Mouse (Mus musculus): ENCODE measurements around the gene Ehd1. TPM values are rescaled to one million over a fixed set of nuclear protein-coding genes. Genes with fewer than 3 reads are reported as not detected.

Gene Ehd1
- polyA plus RNA-seq, 1 experiment from 2014 or later = 85.4 TPM

DNA sequence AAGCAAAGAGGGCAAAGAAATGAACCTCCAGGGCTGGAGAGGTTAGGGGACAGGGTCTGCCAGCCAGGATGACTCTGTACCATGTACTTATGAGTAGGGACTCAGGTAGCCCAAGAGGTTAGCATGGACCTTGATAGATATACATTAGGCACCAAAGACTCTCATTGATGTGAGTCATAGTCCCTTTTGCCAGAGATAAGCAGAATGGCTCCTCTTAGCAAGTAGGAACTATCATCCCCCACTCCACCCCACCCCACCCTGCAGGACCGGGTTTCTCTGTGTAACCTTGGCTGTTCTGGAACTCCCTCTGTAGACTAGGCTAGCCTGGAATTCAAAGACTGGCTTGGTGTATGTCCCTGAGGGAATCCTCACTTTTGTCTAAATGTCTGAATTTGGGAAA lies 36.4 kb upstream of the Ehd1 start:
- H3K9me3 ChIP-seq (replicated peaks) = no peaks in the 10 kb centered on the region
- WGBS (ENCODE audit: insufficient replicate concordance) = 11% methylated on average over 1 of the region's 1 CpGs
- peak overlapping the region; percentile 92; the same call in 1 of the 2 replicates for H3K4me3 ChIP-seq
- H3K27me3 ChIP-seq (replicated peaks) = no peaks in the 10 kb centered on the region
- H3K9ac ChIP-seq = peak overlapping the region; percentile 51; the same call in 1 of the 2 replicates
- H3K4me2 ChIP-seq = peak overlapping the region; percentile 96
- peaks cover 69% of the 10 kb centered on the region for H3K4me1 ChIP-seq
- peak; percentile 49 for ATAC-seq
- H3K27ac ChIP-seq = peak overlapping the region; percentile 93
- H3K36me3 ChIP-seq = peaks cover 14% of the 10 kb centered on the region

DNA sequence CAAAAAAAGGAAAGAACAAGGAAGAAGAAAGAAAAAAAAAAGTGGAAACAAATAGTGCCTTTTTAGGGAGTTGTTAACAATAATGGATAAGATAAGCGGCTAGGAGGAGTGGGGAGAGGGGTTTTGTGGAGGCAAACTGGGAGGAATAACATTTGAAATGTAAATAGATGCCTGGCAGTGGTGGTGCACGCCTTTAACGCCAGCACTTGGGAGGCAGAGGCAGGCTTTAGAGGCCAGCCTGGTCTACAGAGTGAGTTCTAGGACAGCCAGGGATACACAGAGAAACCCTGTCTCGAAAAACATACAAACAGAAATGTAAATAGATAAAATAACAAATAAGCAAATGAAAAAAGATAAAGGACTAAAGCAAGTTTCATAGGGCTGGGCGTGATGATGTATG lies 35.8 kb upstream of the Ehd1 start:
- H3K9ac ChIP-seq = peak overlapping the region; percentile 51
- WGBS (ENCODE audit: insufficient replicate concordance) = 25% methylated on average over 5 of the region's 5 CpGs

DNA sequence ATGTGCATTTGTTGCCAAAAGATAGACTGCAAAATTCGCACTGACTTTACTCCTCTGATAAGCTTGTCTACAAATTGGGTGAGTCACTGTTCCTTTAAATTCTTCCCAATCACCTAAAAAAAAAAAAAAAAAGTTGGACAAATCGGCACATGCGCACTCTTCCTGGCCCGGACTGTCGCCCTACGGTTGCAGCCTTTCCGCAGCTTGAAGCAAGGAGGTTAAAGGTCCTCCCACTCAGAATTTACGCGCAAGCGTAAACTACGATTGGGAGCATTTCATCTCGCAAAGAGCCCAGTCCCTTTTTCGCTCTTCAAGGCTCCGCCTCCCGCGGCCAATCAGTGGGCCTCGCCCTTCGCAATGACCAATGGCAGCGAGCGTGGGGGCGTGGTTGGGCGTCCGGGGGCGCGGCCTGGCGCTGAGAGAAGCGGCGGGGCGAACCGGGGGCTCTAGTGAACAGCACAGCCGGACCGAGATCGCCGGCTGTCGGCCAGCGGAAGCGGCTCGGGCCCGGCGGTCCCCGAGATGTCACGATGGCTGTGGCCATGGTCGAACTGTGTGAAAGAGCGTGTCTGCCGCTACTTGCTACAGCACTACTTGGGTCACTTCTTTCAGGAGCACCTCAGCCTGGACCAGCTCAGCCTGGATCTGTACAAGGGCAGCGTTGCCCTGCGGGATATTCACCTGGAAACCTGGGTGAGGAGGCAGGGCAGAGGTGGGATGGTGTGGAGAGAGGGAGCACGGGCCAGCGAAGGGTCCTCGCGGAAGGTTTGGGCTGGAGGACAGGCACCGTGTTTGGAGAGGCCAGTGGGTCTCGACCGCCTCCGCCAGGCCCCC lies 35.0 kb upstream of the Ehd1 start, which contains the start of gene Atg2a:
TSS of gene Atg2a (plus strand) at position 395 of the 834 bp plus-strand sequence.
- Histone ChIP-seq H3K4me1 (peaks cover 61% of the 10 kb centered on the region), H3K36me3 (peaks cover 28% of the 10 kb centered on the region), H3K27ac (peak within 1 kb of the TSS; percentile 93), H3K4me3 (peak within 1 kb of the TSS; percentile 92), H3K4me2 (peak within 1 kb of the TSS; percentile 96), H3K9me3 (replicated peaks) (no peaks in the 10 kb centered on the region), H3K27me3 (replicated peaks) (no peaks in the 10 kb centered on the region), H3K9ac (peak within 1 kb of the TSS; percentile 95)
- ATAC-seq = peak; percentile 90
- under 1% methylated on average over 55 of the region's 55 CpGs for WGBS (ENCODE audit: insufficient replicate concordance)

More for the DNA sequence above, 35.8 kb upstream of the Ehd1 start:
- no peaks in the 10 kb centered on the region for H3K27me3 ChIP-seq (replicated peaks)
- H3K4me3 ChIP-seq = peak overlapping the region; percentile 92
- no peaks in the 10 kb centered on the region for H3K9me3 ChIP-seq (replicated peaks)
- ATAC-seq = no peak
- H3K4me1 ChIP-seq = peaks cover 65% of the 10 kb centered on the region
- H3K4me2 ChIP-seq = peak overlapping the region; percentile 96
- peaks cover 20% of the 10 kb centered on the region for H3K36me3 ChIP-seq
- H3K27ac ChIP-seq = peak overlapping the region; percentile 93

DNA sequence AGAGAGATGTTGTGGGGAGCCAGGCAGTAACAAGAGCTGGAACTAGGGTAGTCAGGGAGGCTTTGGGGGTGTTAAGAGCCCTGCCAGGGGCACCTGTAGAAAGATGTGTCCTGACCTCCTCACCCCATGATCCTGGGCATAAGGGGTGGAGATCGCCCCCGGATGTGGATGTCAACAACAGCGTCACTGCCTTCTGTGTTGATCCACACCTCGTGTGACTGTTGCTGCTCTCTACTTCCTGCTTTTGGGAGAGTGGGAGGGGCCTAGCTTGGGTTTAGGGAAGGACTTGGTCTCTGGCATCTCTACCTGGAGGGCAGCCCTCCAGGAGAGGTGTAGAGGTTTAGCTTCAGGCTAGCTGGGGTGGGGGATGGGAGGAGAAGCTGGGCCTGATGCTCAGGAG lies 34.2 kb upstream of the Ehd1 start:
- no peaks in the 10 kb centered on the region for H3K27me3 ChIP-seq (replicated peaks)
- H3K27ac ChIP-seq = peak overlapping the region; percentile 93
- H3K4me1 ChIP-seq = peaks cover 54% of the 10 kb centered on the region
- no peaks in the 10 kb centered on the region for H3K9me3 ChIP-seq (replicated peaks)
- H3K36me3 ChIP-seq = peaks cover 36% of the 10 kb centered on the region
- under 1% methylated on average over 4 of the region's 4 CpGs for WGBS (ENCODE audit: insufficient replicate concordance)
- peak overlapping the region; percentile 95 for H3K9ac ChIP-seq
- ATAC-seq = peak; percentile 23
- peak overlapping the region; percentile 92 for H3K4me3 ChIP-seq
- peak overlapping the region; percentile 96 for H3K4me2 ChIP-seq

DNA sequence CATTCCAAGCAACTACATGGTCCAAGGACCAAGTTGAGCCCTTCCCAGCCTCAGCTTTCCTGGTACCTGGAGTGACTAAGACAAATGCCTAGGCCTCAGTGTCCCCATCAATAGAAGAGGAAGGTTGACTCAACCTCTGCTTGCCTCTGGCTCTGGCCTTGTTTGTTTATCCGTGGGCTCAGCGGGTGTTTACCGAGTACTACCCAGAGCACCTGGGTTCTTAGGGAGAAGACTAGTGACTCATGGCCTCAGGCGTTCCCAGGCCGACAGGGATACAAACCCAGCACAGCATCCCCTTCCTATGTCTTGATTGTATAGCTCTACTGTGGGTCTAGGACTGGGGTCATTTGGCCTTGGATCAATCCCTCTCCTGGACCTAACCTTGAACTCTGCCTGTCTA lies 33.3 kb upstream of the Ehd1 start:
- peak overlapping the region; percentile 95; the same call in 1 of the 2 replicates for H3K9ac ChIP-seq
- no peak overlapping the region for H3K4me3 ChIP-seq
- no peaks in the 10 kb centered on the region for H3K9me3 ChIP-seq (replicated peaks)
- no peak for ATAC-seq
- peaks cover 45% of the 10 kb centered on the region for H3K36me3 ChIP-seq
- H3K27me3 ChIP-seq (replicated peaks) = no peaks in the 10 kb centered on the region
- peak overlapping the region; percentile 93; the same call in 1 of the 2 replicates for H3K27ac ChIP-seq
- 82% methylated on average over 5 of the region's 5 CpGs for WGBS (ENCODE audit: insufficient replicate concordance)
- peak overlapping the region; percentile 96 for H3K4me2 ChIP-seq
- H3K4me1 ChIP-seq = peaks cover 47% of the 10 kb centered on the region

DNA sequence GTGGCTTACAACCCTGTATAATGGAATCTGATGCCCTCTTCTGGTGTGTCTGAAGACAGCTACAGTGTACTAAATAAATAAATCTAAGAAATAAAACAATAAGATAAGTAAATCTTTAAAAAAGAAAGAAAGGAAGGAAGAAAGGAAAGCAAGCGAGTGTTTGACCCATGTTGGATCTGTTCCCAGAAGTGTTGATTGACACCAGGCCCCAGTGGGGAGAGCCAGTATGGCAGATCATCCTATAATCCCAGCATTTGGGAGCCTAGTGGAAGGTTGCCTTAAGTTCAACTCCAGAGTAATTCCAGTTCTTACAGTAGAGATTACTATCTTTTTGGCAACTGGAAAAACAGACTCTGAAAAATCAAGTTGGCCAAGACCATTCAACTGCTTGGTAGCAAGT lies 30.7 kb upstream of the Ehd1 start:
- no peak overlapping the region for H3K27ac ChIP-seq
- no peak overlapping the region for H3K9ac ChIP-seq
- H3K4me2 ChIP-seq = no peak overlapping the region
- no peak overlapping the region for H3K4me3 ChIP-seq
- 74% methylated on average over 1 of the region's 1 CpGs for WGBS (ENCODE audit: insufficient replicate concordance)
- peaks cover 70% of the 10 kb centered on the region for H3K36me3 ChIP-seq
- ATAC-seq = no peak
- H3K4me1 ChIP-seq = peaks cover 23% of the 10 kb centered on the region
- no peaks in the 10 kb centered on the region for H3K27me3 ChIP-seq (replicated peaks)
- no peaks in the 10 kb centered on the region for H3K9me3 ChIP-seq (replicated peaks)

DNA sequence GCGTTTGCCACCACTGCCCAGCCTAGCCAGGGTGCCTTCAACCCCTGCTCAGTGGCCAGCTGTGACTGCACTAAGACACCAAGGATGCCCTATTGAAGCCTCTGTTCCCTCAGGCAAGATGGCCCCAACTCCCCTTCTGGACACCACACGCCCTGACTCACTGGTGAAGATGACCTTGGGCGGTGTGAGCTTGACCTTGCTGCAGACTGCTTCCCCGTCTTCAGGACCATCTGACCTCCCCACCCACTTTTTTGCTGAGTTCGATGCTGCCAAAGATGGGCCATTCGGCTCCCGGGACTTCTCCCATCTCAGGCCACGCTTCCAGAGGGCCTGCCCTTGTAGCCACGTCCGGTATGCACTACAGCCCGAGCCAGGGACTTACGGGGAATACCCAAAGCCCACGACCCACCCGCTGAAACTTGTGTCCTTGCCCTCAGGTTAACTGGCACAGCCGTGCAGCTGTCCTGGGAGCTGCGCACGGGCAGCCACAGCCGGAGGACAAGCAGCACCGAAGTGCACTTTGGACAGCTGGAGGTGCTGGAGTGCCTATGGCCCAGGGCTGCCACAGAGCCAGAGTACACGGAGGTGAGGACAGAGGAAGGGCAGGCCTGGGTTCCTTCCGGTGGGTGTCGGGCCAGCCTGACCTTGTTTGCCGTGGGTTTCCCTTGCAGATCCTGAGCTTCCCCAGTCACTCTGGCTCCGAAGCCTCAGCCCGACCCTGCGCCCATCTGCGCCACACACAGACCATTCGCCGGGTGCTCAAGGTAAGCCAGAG lies 28.8 kb upstream of the Ehd1 start:
- Histone ChIP-seq H3K9ac (no peak overlapping the region), H3K36me3 (peaks cover 89% of the 10 kb centered on the region), H3K9me3 (replicated peaks) (no peaks in the 10 kb centered on the region), H3K27me3 (replicated peaks) (no peaks in the 10 kb centered on the region), H3K4me1 (peaks cover 17% of the 10 kb centered on the region), H3K4me3 (no peak overlapping the region), H3K27ac (no peak overlapping the region), H3K4me2 (no peak overlapping the region)
- ATAC-seq = no peak
- WGBS (ENCODE audit: insufficient replicate concordance) = 87% methylated on average over 29 of the region's 29 CpGs

DNA sequence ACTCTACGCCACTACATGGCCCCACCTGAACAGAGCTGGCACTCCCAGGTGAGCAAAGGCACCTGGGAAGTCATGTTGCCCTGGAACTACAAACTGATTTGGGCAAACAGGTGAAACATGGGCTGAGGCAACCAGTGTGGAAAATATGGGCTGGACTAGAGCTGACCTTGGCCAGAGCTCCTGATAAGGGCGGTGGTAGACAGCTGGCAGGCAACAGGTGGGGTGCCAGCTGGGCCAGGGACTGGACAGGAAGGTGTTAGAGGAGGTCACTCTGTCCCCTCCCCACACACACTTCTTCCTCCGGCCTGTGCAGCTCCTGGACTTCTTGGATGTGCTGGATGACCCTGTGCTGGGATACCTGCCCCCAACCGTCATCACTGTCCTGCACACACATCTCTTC lies 23.5 kb upstream of the Ehd1 start:
- Histone ChIP-seq H3K27me3 (replicated peaks) (no peaks in the 10 kb centered on the region), H3K36me3 (peaks cover 99% of the 10 kb centered on the region)
- 83% methylated on average over 4 of the region's 4 CpGs for WGBS (ENCODE audit: insufficient replicate concordance)

DNA sequence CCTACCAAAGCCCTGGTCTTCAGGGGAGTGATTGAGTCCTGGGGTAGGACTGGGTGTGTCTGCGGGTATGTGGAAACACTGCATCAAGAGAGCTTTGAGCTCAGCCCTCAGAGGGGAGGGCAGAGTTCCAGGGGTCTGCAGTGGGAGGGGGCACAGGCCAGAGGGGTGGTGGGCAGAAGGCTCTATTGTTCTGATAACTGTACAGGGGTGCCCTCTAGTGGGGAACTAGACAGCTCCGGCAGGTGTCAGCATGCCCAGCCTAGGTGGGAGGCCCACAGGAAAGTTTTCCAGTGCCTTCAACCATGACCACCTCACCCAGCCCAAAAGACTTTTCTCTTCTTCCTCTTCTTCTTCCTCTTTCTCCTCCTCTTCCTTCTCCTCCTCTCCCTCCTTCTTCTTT lies 16.1 kb upstream of the Ehd1 start:
- Histone ChIP-seq H3K27ac (no peak overlapping the region), H3K27me3 (replicated peaks) (no peaks in the 10 kb centered on the region), H3K9me3 (replicated peaks) (peaks cover 4% of the 10 kb centered on the region; the same call in 1 of the 2 replicates), H3K4me2 (no peak overlapping the region), H3K4me3 (no peak overlapping the region), H3K4me1 (peaks cover 10% of the 10 kb centered on the region; the same call in 1 of the 2 replicates), H3K9ac (no peak overlapping the region), H3K36me3 (peaks cover 68% of the 10 kb centered on the region)
- no peak for ATAC-seq
- WGBS (ENCODE audit: insufficient replicate concordance) = 68% methylated on average over 2 of the region's 2 CpGs

More for the DNA sequence above, 23.5 kb upstream of the Ehd1 start:
- H3K4me2 ChIP-seq = no peak overlapping the region
- H3K27ac ChIP-seq = no peak overlapping the region
- peaks cover 6% of the 10 kb centered on the region; the same call in 1 of the 2 replicates for H3K4me1 ChIP-seq
- H3K4me3 ChIP-seq = no peak overlapping the region
- no peaks in the 10 kb centered on the region for H3K9me3 ChIP-seq (replicated peaks)
- no peak for ATAC-seq
- H3K9ac ChIP-seq = no peak overlapping the region

DNA sequence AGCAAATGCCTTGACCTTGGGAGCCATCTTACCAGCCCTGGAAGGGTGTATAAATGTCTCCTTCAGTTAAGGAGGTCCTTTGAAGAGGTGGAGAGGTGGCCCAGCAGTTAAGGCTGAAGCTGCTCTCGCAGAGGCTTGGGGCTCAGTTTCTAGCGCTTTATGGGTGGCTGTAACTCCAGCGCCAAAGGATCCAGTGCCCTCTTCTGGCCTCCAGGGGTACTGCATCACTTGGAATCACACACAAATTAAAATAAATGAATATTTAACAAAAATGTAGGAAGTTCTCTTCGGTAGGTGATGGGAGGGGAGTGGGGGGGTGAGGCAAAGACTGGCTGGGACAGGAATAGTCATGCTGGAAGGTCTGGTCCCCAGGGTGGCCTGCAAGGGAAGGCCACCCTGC lies 15.6 kb upstream of the Ehd1 start:
- Histone ChIP-seq H3K27me3 (replicated peaks) (no peaks in the 10 kb centered on the region), H3K4me3 (no peak overlapping the region), H3K9me3 (replicated peaks) (peaks cover 4% of the 10 kb centered on the region; the same call in 1 of the 2 replicates), H3K27ac (no peak overlapping the region), H3K36me3 (peaks cover 62% of the 10 kb centered on the region), H3K4me2 (no peak overlapping the region), H3K4me1 (peaks cover 10% of the 10 kb centered on the region; the same call in 1 of the 2 replicates), H3K9ac (no peak overlapping the region)
- WGBS (ENCODE audit: insufficient replicate concordance) = 74% methylated on average over 4 of the region's 4 CpGs
- no peak for ATAC-seq

DNA sequence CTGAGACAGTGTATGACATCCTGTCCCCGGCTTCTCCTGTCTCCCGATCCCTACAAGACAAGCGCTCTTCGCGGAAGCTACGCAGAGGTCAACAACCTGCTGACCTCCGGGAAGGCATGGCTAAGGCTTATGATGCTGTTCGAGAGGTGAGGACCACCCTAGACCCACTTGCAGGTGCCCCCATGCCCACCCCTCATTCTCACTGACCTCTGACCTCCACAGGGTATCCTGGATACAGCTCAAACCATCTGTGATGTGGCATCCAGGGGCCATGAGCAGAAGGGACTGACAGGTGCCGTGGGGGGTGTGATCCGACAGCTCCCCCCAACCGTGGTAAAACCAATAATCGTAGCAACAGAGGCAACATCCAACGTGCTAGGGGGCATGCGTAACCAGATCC lies 15.1 kb upstream of the Ehd1 start:
- Histone ChIP-seq H3K4me2 (no peak overlapping the region), H3K36me3 (peaks cover 58% of the 10 kb centered on the region), H3K9me3 (replicated peaks) (peaks cover 4% of the 10 kb centered on the region; the same call in 1 of the 2 replicates), H3K27ac (no peak overlapping the region), H3K4me1 (peaks cover 10% of the 10 kb centered on the region; the same call in 1 of the 2 replicates), H3K9ac (no peak overlapping the region), H3K27me3 (replicated peaks) (no peaks in the 10 kb centered on the region), H3K4me3 (no peak overlapping the region)
- WGBS (ENCODE audit: insufficient replicate concordance) = 86% methylated on average over 14 of the region's 14 CpGs
- ATAC-seq = no peak
